Comparison of ENCODE assay signal across 18 mouse cellular contexts in the genomic region with DNA sequence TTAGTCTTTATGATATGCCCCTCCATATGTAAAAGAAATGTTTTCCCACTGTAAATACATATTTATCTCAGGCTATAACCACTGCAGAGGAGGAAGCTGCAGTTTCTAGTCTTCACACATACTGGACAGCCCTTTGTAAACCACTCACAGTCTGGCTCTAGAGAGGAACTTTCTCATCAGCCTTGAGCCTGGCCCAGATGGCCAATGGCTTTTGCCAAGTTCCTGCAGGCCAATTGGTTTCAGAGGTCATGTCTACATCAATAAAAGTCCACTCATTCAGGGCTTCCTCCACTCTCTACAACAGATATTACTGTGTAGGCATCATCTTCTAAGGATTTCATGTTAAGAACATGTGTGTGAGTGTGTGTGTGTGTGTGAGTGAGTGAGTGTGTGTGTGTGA. TPM values are rescaled to one million over a fixed set of nuclear protein-coding genes. Genes with fewer than 3 reads are reported as not detected.
DNase-seq lines count a peak whose midpoint lies in the region; ATAC-seq lines count a peak whose summit lies in the region.
"Had no signal": no experiment of that assay in that cellular context is flagged by ENCODE, and none has a peak within 500 bp of the region (broad histone marks: within the 10 kb centered on the region; RNA-seq: fewer than 3 reads in every experiment).

No protein-coding gene starts in this region.

- H3K4me2 ChIP-seq in limb, embryonic 11.5 days (ENCODE audit: low read depth, severe bottlenecking): no peak overlapping the region
- H3K4me2 ChIP-seq in intestine, embryonic 16.5 days (ENCODE audit: low read depth, low read length): no peak overlapping the region
- H3K4me2 ChIP-seq: forebrain, embryonic 15.5 days; heart, embryonic 12.5 days; limb, embryonic 13.5 days; midbrain, embryonic 15.5 days had no signal

- no peaks in the 10 kb centered on the region for H3K4me1 ChIP-seq in limb, embryonic 11.5 days (ENCODE audit: control insufficient read depth, insufficient read depth, low read length)
- peaks cover 3% of the 10 kb centered on the region; the same call in 1 of the 2 replicates for H3K4me1 ChIP-seq in limb, embryonic 10.5 days
- H3K4me1 ChIP-seq in intestine, embryonic 16.5 days (ENCODE audit: control insufficient read depth, insufficient read depth, low read length): no peaks in the 10 kb centered on the region
- H3K4me1 ChIP-seq: forebrain, embryonic 15.5 days; heart, embryonic 12.5 days; midbrain, embryonic 15.5 days had no signal

- no peak overlapping the region for H3K27ac ChIP-seq in limb, embryonic 11.5 days (replicated peaks; ENCODE audit: low read depth, low read length)
- H3K27ac ChIP-seq in limb, embryonic 10.5 days: no peak overlapping the region
- no peak overlapping the region for H3K27ac ChIP-seq in intestine, embryonic 16.5 days (ENCODE audit: low read length)
- H3K27ac ChIP-seq: forebrain, embryonic 15.5 days; kidney, postnatal 0 days; layer of hippocampus, adult 2 months; left cerebral cortex, adult 2 months; limb, embryonic 13.5 days; midbrain, embryonic 15.5 days had no signal

- H3K9me3 ChIP-seq in limb, embryonic 11.5 days (ENCODE audit: control insufficient read depth, low read length): no peaks in the 10 kb centered on the region
- H3K9me3 ChIP-seq in limb, embryonic 10.5 days (replicated peaks): no peaks in the 10 kb centered on the region
- H3K9me3 ChIP-seq in intestine, embryonic 16.5 days (ENCODE audit: control insufficient read depth, low read length): no peaks in the 10 kb centered on the region
- H3K9me3 ChIP-seq: forebrain, embryonic 15.5 days; heart, embryonic 12.5 days; limb, embryonic 13.5 days; midbrain, embryonic 15.5 days had no signal

- H3K27me3 ChIP-seq in limb, embryonic 11.5 days (ENCODE audit: control insufficient read depth, insufficient read depth, low read length): no peaks in the 10 kb centered on the region
- H3K27me3 ChIP-seq in limb, embryonic 10.5 days (ENCODE audit: low read depth, poor library complexity, severe bottlenecking): no peaks in the 10 kb centered on the region
- no peaks in the 10 kb centered on the region for H3K27me3 ChIP-seq in intestine, embryonic 16.5 days (replicated peaks; ENCODE audit: control insufficient read depth, insufficient read depth, low read length)
- H3K27me3 ChIP-seq: forebrain, embryonic 15.5 days; heart, embryonic 12.5 days; limb, embryonic 13.5 days; midbrain, embryonic 15.5 days had no signal

- no peak overlapping the region for H3K9ac ChIP-seq in limb, embryonic 11.5 days (ENCODE audit: low read length)
- H3K9ac ChIP-seq in intestine, embryonic 16.5 days (ENCODE audit: low read depth, low read length): no peak overlapping the region
- H3K9ac ChIP-seq: forebrain, embryonic 15.5 days; heart, embryonic 12.5 days; limb, embryonic 13.5 days; liver, postnatal 0 days; midbrain, embryonic 15.5 days had no signal

- no peak for ATAC-seq in limb, embryonic 11.5 days (ENCODE audit: insufficient number of reproducible peaks, low FRiP score, low TSS enrichment, low read depth)
- no peak for ATAC-seq in intestine, embryonic 16.5 days
- ATAC-seq: CD4-positive, CD25-positive, alpha-beta regulatory T cell, adult 4 months; forebrain, embryonic 15.5 days; liver, postnatal 0 days; midbrain, embryonic 15.5 days had no signal

- no peaks in the 10 kb centered on the region for H3K36me3 ChIP-seq in limb, embryonic 11.5 days (ENCODE audit: control insufficient read depth, insufficient read depth, low read length)
- no peaks in the 10 kb centered on the region for H3K36me3 ChIP-seq in limb, embryonic 10.5 days
- no peaks in the 10 kb centered on the region for H3K36me3 ChIP-seq in intestine, embryonic 16.5 days (ENCODE audit: control insufficient read depth, insufficient read depth, low read length)
- H3K36me3 ChIP-seq: forebrain, embryonic 15.5 days; heart, embryonic 12.5 days; limb, embryonic 13.5 days; midbrain, embryonic 15.5 days had no signal

- peak; percentile 7 for DNase-seq in limb, embryonic 11.5 days (ENCODE audit: low spot score)
- no peak for DNase-seq in limb, embryonic 10.5 days (ENCODE audit: low spot score)
- peak; percentile 31 to 41 for DNase-seq in cerebellum, adult 18-20 months
- DNase-seq in cerebellum, postnatal 14 days: peak; percentile 32 to 44
- peak; percentile 51 for DNase-seq in skeletal muscle tissue, adult 2 months (ENCODE audit: low read depth, low spot score)
- no peak for DNase-seq in yolk sac, embryonic 10.5 days (ENCODE audit: low spot score)
- DNase-seq: liver, postnatal 0 days; right cerebral cortex, postnatal 25 days had no signal

- H3K4me3 ChIP-seq in limb, embryonic 11.5 days (ENCODE audit: low read depth, low read length): no peak overlapping the region
- H3K4me3 ChIP-seq in limb, embryonic 10.5 days: no peak overlapping the region
- H3K4me3 ChIP-seq in intestine, embryonic 16.5 days (ENCODE audit: low read length): no peak overlapping the region
- H3K4me3 ChIP-seq: forebrain, embryonic 15.5 days; heart, embryonic 12.5 days; layer of hippocampus, adult 2 months; left cerebral cortex, adult 2 months; limb, embryonic 13.5 days; midbrain, embryonic 15.5 days had no signal

RNA-seq across cellular contexts. Expression of a gene that starts 35.1 kb away (rescaled TPM):
- polyA plus RNA-seq in limb, embryonic 11.5 days (2014; fragmentation: Nextera tagmentation; extraction: Ambion mirVana): not detected in 2 replicates
- polyA plus RNA-seq in limb, embryonic 10.5 days (2016; fragmentation: Nextera tagmentation; extraction: Ambion mirVana): not detected in 2 replicates
- polyA plus RNA-seq in intestine, embryonic 16.5 days (2015; fragmentation: Nextera tagmentation; extraction: Ambion mirVana): not detected in 2 replicates
- polyA plus RNA-seq: CD4-positive, CD25-positive, alpha-beta regulatory T cell, adult 4 months; forebrain, embryonic 15.5 days; heart, embryonic 12.5 days; intestine, embryonic 14.5 days; kidney, postnatal 0 days; limb, embryonic 13.5 days; liver, postnatal 0 days; midbrain, embryonic 15.5 days had no signal

Comparison
In these comparisons a context has a peak if more than half of its experiments do, and no peak if none do; other contexts are left out.
1. DNase-seq: peak in limb, embryonic 11.5 days (single experiment), cerebellum, adult 18-20 months (2 of 2), cerebellum, postnatal 14 days (2 of 2) and skeletal muscle tissue, adult 2 months (single experiment); none in limb, embryonic 10.5 days (single experiment) and yolk sac, embryonic 10.5 days (single experiment).